Mouse (Mus musculus) embryo, embryonic 10 days (tissue): ENCODE data around the gene Camk1.

Experiments used
- DNase-seq: peaks from one replicate; pipeline ENCODE4 v3.0.0-alpha.2; 2015; ENCODE audit warnings: low spot score

Camk1 gene

DNA sequence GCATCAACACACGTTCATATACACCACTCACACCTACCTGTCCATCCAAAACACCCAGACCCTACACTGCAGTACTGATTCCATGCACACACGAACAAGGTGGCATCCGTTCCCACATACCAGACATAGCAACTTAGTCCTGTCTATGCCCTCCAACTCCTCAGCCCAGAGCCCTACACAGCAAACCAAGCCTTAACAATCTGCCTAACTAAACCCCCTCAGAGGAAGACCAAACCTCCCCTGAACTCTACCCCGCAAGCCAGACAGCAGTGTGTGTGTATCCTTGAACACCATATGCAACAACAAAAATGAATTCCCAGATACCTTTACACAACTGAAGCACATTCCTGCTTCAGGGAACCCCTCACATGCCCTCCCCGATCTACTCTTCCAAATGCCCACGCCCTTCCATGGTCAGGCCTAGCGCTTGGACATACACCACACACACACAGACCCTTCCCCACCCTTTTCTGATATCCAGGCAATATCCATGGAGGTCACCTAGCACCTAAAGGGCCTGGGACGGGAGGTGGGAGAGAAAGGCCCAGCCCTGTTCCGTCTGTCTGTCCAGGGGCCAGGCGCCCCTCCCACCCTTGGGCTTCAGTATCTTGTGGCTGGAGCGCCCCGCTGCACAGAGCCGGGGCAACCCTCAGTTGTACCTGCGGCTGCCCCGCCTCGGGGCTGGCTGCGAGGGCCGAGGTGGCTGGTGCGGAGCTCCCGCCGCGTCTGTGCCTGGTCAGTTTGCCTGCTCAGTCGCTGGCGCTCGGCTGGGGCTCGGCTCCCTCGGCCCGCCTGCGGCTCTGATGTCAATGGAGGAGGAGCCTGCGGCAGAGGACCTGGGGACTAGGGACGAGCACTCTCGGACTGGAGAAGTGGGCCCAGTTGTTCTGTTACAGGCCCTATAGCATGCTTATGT lies at the start of gene Camk1:
Camk1 (minus strand) TSS at position 808 of the 916 bp plus-strand sequence.
- peak; percentile 74 for DNase-seq

DNA sequence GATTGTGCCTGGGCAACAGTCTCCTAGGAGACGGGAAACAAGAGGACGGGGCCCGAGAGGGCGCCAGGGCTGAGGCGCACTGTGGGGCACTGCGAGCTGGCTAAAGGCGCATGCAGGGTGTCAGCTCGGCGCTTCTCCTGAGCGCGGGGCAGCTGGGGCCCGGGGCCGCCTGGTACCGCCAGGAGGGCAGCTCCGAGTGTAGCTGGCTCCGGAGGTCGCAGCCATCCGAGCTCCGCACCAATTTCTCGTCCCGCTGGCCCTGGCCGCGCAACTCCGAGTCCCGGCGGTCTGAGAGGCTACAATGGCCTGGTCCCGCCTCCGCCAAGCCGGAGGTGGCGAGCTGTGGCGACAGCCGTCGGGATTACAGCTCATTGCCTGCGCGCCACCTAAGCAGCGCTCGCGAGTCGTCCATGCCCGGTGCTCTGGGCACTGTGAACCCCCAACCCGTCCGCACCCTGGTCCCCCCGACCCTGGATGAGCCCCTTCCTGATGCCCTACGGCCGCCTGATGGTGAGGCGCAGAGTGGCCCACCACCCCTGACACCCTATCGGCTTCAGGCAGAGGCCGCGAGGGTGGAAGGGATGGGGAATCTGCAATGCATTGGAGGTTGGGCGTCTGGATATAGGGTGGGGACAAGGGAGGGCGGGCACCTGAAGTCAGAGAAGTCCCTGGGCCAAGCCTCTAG lies 48.7 kb upstream of the Camk1 start:
- peak; percentile 85 for DNase-seq

DNA sequence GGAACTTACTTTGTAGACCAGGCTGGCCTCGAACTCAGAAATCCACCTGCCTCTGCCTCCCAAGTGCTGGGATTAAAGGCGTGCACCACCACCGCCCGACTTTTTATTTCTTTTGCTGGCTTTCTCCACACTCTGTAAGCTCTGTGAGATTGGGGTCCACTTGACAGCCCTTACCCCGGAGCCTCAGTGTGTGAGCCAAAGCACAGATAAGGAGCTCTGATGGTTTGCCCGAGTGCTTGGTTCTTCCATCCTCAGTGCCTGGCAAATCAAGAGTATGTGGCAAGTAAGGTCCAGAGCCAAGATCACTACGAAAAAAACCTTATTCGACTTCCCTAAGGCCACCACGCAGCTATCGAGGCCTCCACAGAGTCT lies 48.2 kb upstream of the Camk1 start:
- DNase-seq: no peak

DNA sequence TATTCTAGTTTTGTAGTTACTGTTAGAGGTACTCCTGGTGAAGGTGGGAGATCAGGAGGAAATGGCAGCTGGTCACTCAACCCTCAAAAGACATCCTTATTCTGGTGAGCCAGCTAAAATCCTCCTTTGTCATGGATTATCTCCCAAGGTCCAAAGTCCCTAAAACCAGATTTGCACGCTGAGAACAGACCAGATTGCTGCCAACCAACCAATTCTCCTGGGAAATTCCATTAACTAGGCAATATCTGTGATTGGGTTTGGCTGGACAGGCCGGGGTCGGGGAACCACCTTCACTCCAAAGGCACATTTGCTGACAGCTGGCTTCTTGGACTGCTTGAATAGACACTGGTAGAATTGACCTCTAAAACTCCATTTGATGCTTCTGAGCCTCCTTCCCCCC lies 46.9 kb upstream of the Camk1 start:
- DNase-seq: no peak

DNA sequence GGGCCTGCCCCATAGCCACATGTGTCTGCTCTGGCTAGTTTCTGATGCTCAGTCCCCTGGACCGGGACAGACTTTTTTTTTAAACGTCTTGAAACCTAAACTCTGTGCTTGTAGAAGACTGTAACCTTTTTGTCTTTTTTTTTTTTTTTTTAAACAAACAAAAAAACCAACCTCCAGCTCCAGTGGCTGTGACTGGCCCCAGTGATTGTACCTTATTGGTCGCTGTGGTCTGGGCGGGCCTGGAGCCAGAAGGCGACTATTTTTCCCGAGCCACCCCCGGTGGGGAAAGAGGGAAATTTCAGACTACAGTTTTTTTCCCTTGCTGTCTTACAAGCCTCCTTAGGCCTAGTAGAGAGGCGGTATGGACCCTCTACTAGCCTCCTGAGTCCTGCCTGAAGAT lies 45.2 kb upstream of the Camk1 start, which contains the start of gene Ttll3:
Ttll3 (plus strand) TSS at position 301 of the 400 bp plus-strand sequence.
- DNase-seq: no peak

DNA sequence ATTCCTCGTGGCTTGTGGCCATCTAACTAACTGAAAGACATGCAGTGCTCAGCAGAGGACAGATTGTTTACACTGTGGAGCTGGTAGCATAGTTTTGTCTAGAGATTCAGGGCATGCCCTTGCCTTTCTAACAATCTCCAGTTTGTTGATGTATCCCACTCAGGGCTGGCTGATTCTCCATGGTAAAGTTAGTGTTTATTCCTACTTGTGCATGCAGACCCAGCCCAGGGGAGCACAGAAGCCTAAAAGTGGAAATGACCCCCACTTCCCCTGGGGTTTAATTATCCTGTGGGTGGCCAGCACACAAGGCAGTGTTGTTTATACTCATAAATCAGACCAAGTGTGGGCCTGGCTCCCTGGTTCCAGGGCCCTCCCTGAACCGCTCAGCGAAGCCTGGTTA lies 42.2 kb upstream of the Camk1 start:
- DNase-seq: no peak

DNA sequence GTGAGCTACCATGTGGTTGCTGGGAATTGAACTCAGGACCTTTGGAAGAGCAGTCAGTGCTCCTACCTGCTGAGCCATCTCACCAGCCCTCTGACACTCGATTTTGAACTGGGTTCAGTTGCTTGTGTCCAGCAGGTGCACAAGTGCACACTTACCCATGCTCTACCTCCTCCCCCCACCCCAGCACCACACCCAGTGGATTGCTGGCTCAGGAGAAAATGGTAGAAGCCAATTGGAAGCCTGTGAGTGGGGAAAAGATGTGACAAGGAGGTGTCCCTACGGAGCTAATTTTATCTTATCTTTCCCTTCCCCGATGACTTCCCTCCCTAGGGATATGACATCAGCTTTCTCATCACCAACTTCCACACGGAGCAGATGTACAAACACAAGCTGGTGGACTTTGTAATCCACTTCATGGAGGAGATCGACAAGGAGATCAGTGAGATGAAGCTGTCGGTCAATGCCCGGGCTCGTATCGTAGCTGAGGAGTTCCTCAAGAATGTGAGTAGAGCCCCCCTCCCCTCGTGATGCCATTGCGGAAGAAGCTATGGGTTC lies 41.5 kb upstream of the Camk1 start:
- no peak for DNase-seq

DNA sequence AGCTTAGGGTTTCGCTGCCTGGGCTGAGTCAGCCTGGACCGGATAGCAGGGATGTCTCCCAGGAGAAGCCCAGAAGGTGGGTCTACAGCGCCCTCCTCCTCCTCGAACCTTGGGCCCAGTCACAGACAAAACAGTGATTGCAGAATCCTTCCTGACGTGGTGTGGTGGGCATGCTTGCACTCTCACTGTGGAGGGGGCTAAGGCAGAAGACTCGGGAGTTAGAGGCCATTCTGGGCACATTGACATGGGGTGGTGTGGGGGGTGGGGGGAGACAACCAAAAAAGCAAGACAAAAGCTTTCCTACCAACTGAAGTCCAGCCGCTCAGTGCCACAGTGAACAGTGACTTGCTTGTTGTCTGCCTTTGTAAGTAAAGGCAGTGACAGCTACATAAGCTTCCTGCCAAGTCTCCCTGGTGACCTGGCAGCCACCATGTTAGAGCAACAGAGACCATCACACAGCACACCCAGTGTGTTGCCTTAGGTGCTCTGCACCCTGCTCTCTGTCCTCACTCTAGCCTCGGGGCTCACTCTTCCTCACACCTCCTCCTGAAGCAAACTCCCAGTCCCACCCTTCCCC lies 40.7 kb upstream of the Camk1 start:
- DNase-seq: no peak

DNA sequence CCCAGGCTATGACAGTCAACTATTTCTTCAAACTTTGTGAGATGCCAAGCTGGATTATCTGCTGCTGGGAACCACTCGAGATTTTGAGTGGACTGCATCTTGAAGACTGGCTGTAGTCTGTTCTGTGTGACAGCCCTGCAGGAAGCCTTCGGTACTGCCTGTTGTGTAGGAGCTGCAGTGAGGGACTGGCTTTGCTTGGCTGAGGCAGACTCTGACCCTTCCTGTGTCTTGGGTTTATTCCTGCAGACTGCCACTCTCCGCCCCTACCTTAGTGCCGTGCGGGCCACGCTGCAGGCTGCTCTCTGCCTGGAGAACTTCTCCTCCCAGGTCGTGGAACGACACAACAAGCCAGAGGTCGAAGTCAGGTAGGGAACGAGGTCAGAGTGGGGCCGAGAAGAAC lies 36.7 kb upstream of the Camk1 start:
- no peak for DNase-seq

DNA sequence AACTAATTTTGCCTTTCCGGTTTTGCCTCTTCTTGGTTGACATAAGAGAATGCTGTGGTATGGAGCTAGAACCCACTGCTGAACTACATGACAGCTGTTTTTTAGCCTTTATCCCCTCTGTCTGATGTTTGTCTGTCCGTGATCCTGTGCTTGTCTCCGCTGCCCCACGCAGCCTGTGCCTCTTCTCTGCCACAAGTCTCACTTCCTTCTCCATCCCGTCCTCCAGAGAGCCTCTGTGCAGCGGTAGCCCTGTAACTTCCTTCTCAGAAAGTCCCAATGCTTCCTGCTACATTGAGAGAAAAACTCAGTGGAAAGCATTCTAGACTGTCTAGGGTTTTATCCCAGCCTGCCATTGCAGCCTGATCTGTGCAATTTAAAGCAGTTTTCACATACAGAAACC lies 35.5 kb upstream of the Camk1 start:
- DNase-seq: no peak

DNA sequence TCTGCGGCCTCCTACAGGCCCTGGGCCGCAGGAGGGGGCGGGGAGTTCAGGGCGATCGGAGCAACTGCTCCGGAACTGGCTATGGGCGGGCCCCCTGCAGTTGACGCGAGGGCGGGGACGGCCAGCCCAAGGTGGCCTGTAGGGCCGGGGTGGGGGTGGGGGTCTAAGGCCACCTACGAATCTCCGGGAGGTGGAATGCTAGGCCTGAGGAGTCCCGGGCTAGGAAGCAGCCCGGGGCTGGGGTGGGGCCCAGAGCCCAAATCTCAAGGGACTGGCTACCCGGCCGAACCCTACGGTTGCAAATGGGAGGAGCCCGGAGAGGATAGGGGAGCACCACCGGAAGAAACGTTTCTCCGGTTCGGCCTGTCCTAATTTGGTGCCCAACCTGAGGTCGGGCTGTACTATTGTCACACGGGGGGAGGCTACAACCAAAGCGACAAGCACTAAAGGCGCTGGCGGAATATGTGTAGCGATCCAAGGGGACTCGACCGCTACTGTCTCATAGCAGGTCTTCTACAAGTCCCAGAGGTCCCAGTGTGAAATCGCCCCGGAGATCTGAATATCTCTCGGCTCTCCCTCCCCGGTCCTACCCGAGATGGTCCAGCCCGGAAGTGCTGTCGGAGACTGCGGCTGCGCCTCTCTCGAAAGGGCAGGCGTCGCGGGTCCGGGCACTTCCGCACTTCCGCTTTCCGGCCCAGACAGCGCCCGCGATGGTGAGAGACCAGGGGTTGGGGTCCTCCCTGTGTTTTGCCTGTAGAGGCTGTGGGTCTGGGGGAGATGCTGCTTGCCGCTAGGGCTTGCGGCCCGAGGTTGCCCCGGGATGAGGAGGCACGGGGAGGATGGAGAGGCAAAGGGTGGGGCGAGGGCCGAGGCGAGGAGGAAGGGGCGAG lies 34.0 kb upstream of the Camk1 start, which contains the start of the genes Tada3 and Arpc4:
Tada3 (minus strand) TSS at position 388 of the 890 bp plus-strand sequence.
Arpc4 (plus strand) TSS at position 620 of the 890 bp plus-strand sequence.
- peak; percentile 94 for DNase-seq

DNA sequence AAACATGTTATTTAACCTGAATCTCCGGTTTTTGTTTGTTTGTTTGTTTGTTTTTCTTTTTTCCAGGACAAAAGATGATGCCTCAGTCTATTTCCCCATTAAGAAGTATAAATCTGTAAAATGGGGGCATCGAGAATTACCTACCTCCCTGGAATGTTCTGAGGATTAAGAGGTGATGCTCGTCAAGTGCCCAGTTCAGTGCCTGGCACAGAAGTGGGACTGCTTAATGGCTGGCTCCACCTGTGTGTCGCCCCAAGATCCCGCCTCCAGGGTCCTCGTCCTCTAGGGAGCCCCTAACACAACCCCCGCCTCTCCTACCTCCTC lies 33.4 kb upstream of the Camk1 start:
- DNase-seq: no peak

DNA sequence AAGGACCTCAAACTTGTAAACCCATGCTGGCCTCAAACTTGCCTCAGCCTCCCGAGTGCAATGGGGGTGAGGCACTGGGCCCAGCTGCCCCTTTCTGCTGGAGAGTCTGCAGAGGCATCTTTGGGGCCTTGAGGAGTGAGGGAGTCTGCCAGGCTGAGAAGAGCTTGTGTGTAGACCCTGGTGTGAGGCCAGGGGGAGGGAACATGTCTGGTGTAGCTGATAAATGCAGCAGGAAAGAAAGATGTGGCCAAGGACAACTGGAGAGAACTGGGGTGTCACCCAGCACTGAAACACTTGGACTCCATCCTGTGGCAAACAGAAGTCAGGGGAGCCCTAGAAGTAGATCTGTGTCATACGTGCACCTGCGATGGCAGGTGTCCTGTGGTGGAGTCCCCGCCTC lies 29.7 kb upstream of the Camk1 start:
- no peak for DNase-seq

DNA sequence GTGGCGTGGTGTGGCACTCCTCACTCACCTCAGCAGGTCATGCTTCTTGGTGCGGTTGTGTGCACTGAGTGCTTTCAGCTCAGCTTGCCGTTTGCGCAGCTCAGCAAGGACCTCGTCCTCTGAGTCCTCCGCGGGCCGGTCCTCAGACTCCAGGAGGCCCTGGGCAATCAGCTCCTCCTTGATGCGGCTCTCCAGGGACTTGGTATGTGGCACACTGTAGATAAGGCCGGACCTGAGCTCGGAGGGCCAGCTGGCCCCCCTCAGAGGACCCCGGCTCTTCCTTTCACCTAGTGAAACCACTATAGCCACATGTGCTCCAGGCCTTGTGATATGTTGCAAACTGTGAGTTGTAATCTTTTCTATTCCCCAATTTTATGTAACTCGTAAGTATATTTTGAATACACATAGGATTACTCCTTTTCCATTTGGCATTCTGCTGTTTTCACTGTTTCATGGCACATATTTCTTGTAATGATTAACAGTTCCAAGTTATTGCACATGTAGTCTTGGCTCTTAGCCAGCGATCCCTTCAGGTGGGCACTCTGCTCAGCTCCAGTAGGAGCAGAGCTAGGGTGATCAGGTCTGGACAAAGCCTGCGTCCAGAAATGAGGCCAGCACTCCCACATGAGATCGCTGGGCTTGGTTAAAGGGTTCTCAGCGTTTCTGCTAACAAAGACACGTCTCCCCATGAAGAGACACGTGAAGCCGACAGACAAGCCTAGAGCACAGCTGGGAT lies 26.6 kb upstream of the Camk1 start:
- no peak for DNase-seq

DNA sequence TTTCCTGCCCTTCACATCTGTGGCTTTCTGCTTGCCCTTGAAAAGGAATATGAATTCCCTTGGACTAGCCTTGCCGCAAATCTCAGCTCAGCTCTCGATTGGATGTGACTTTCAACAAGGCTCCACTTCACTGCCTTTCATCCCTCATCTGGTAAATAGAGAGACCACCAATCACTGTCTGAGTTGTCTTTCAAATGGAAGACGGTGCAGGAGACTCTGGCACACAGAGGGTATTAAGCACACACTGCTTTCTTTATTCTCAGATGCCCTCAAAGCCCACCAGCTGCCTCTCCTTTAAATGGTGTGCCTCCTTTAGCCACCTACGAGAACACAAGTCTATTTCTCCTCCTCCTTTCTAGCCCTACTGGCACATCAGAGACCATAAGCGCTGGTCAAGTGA lies 24.8 kb upstream of the Camk1 start:
- no peak for DNase-seq

DNA sequence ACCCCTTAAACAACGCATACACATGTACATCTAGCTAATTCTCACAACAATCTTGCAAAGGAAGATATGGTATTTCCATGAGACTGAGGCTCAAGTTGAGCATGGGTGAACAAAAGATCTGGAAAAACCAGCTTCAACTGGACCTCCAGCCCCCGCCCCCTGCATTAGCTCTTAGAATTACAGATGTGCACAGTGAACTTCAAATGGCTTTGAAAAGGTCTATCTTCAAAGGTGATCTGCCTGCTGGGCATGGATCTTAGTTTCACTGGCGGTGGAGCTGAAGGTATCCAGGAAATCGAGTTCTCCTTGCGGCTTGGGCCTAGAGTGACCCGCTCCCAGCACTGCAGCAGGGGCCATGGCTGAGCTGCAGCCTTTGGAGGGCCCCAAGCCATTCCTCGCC lies 24.3 kb upstream of the Camk1 start:
- DNase-seq: no peak

DNA sequence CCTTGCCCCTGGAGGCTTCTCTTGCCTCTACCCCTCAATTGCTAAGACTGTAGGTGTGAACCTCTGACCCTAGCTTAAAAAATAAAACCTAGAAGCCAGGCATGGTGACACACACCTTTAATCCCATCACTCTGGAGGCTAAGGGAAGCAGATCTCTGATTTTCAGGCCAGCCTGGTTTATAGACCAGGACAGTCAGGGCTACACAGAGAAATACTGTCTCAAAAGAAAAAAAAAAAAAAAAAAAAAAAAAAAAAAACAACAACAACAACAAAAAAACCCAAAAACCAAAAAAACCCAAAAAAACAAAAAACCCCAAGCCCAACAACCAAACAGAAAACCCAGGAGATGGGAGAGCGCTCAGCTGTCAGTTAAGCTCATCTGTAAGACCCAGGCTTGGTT lies 23.8 kb upstream of the Camk1 start:
- no peak for DNase-seq

DNA sequence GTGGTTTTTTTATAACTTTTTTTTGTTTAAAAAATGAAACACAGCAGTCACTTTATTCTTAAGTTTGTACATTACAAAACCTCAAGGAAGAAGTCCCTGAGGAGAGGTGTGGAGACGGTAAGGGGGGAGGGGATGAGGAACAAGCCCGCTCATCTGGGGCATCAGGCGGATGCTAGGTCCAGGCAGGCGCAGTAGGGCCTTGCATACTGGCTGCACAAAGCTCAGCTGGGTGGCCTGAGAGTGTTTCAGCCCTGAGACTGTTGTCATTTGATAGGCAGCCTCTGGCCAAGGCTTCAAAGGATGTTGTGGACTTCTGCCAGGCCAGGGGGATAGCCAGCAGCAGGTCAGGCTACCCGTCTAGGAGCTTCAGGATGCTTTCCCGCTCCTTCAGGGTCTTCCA lies 22.9 kb upstream of the Camk1 start:
- no peak for DNase-seq

DNA sequence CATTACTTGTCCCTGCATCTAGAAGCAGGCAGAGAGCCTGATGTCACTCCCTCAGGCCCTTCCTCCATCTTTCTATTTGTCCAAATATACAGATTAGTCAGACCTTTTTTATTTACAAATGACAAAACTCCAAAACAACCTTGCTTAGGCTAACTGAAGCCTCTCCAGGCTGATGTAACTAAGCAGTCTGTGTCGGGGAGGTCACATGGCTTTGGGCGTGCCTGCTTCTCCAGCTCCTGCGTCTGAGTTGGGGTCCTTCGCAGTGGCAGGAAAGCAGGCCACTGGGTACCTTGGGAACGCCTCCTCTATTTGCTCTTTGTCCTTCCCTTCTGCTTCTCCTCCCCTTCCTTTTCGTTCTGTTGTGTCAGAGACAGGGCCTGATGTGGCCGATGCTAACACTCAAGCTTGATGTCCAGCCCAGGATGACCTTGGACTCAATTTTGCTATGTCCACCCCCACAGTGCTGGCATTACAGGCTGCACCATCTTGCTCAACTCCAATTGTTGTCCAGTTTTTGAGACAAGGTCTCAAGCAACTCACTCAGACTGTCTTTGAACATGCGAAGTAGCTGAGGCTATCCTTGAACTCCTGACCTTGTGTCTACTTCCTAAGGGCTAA lies 20.8 kb upstream of the Camk1 start:
- DNase-seq: no peak

DNA sequence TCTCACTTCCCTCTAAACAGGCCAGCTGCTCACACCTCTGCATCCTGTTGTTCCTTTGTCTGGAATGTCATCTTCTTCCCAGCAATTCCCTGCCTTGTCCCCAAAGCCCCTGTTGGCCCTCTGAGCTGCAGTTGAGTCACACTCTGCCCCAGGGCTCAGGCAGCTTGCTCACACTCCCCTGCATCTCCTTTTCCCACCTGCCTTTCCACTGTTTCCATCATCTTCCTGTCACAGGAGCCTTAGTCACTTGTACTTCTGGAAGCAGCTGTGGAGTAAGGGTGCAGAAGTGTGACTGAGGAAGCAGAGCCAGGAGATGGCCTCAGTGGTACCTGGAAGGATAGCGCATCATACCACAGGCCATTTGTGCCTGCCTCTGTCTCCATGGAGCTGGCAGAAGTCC lies 18.5 kb upstream of the Camk1 start:
- no peak for DNase-seq

DNA sequence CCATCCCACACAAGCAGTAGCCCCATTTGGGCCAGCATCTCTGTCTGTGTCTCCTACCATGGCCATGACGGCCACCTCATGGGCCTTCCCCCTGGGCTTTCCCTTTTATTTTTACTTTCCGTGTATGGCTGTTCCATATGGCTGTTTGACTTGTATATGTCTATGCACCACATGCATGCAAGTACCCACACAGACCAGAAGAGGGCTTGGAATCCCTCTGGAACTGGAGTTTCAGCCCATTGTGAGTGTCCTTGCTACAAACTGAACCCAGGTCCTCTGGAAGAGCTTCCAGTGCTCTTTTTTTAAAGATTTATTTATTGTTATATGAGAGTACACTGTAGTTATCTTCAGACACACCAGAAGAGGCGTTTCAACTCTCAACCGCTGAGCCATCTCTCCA lies 17.7 kb upstream of the Camk1 start:
- DNase-seq: no peak
